Mouse (Mus musculus) mouse embryonic stem cell (cell line): ENCODE results near the gene Cenpp.
"Not testable (repeated sequence)": the region's sequence is repeated elsewhere in the genome, so short reads cannot be mapped to it uniquely, and the experiment has no call there.

Experiments
- in situ Hi-C, 2 experiments: fragments of 300-500 bp; cut with MboI; formaldehyde crosslinking; loops; 1 replicate in 1 of 2; 3 replicates in 1 of 2; pipeline ENCODE4 v1.14.3; 2019 to 2020; ENCODE audit warnings: low sequenced_read_pairs in 2 of 2, low pct_unique_long_range_greater_than_20kb in 1 of 2, mixed read lengths in 1 of 2; ENCODE audit not compliant: unreplicated experiment in 1 of 2

Cenpp gene

DNA sequence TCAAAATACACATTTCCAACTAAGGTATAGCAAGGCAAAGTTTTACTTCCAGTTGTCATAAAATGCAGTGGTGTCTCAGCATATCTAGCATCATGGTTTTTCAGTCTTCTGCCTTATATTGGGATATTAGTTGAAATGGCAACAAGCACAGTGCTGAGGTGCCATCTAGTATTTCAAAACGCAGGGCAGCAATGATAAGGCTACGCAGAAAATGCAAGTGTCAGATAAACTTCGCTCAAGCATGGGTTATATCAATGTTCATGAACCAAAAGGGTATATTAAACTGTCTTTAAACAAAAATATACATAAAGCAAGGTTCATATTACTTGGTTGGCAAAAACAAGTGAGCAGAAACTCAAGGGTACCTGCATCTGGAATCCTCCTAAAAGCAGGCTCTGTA, 35.6 kb downstream of the Cenpp start:
- in situ Hi-C loops: no loop called here

DNA sequence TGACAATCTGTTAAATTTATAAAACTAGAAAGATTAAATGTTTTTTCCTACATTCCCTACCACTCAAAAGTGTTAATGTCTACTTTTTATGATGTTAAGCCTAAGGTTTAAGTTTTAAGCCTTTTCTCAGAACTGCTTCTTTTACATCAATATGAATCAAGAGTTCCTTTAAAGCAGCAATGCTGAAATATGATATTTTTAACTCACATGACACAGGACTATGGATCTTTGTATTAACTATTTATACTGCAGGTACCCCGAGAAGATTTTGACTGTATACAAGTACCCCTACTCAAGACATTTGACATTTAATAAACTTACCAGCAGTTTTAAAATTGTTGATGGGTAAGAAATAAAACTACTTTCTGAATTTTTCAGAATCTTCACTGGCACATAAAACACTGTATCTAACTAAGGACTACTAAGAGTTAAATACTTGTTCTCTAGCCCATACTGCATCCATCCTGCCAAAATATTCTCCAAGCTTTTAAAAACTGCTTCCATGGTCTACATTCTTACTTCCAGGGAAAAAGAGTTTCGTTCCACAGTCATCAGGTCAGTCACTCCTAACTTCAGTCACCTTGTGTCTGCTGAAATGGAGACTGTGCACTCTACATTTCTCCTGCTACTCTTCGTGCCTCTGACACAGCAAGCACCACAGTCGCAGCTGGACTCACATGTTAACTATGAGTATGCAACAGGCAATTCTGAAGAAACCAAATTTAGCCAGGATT, 43.8 kb downstream of the Cenpp start:
- in situ Hi-C loops: no loop called here

DNA sequence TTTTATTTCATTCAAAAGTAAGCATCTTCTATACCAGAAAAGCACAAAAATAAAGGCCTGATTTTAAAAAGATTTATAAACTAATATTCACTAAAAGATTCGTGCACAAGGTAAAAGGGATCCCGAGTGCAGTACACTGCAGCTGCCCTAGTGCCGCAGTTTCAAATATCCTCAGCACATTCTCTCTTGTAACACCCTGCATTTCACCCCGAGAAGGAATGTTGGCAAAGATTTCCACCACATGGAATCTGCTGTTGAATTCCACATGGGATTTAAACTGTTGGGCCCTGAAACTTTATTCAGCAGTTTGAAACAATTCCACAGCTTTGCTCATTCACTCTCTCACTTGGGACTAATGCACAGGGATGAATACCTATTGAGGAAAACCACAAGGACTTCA, 44.9 kb downstream of the Cenpp start, which contains the start of gene Ogn:
TSS of gene Ogn (plus strand) at position 333 of the 400 bp plus-strand sequence.
- in situ Hi-C loops: no loop called here

DNA sequence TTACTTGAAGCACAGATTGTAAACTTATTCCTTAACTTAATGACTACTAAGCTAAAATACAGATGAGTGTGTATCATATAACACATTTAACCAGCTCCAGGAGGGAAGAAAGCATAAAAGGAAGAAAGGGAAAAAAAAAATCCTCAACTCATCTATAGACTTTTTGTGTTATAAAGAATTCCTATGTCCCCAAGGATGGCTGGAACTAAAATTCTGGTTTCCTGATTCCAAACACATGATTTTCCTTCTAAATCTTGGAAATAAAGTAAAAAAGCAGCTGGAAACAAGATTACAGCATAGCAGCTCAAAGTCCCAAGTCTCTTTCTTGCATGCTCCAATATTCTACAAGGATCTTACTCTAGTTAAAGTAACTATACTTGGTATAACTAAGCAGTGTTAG, 49.0 kb downstream of the Cenpp start:
- in situ Hi-C loops: no loop called here

DNA sequence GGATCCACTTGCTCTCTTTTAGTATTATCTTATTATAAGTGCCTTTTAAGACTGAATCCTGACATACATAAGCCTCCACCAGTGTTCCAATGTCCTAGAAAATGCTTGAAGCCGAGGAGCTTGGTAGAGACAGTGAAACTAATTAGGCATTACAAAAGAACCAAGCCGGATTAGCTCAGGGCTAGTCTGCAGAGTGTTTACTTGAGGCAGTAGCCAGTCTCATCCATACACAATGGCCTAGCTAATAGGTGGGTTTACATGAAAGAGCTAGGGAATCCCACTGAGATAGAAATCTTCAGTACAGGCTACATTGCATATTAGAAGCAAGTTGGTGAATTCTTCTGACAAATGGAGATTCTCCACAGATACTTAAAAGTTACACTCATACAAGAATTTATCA, 50.0 kb downstream of the Cenpp start:
- in situ Hi-C loops: not testable (repeated sequence)

DNA sequence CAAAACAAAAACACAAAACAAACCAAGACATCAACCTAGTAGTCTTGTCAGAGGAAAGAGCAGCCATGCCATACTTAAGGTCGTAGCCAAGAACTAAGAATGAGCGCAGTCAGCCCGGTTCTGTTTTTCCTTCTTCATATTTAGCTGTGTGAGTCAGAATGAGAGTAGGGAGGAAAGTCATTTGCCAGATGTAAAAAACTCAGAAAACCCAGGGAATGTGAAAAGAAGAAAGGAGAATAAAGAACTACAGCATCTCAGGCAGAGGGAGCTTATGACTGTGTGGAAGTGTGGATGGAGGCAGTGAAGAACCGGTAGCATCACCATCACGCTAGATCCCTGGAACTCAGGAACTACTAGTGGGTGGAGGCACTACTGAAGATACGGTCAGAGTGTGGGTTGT, 66.5 kb downstream of the Cenpp start:
- in situ Hi-C loops: no loop called here

DNA sequence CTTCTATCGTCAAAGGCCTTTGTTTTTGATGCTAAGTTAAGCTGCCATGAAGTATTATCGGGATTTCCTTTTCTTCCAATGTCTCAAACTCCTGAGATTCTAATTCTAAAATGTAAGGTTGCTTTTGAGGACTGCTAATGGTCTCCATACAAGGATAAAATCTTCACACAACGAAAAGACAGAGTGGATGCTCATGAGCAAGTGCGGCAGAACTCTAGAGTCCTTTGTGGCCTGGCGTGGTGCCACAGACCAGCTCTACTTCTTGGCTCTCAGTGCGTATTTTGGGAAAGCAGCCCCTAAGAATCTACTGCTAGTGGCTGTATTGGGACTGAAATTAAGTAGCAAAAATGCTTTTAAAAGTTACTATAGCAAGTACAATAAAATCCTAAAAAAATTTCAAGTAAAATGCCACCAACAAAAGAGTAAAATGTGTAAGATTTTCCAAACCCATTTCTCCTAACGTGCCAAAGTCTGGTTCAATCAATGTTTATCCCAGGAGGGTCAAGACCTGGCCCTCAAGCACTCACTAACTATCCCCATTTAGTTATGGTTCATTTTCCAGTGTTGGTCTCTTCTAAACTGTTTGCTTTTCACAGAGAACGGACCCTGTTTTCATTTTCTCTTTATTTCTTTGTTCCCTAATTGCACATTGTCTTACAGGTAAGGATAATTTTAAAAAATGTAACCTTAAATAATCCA, 68.1 kb downstream of the Cenpp start:
- in situ Hi-C loops: no loop called here

GRCm38 (mm10) chr13:49583859-49584258, 68.7 kb downstream of the Cenpp start:
- in situ Hi-C loops: no loop called here

DNA sequence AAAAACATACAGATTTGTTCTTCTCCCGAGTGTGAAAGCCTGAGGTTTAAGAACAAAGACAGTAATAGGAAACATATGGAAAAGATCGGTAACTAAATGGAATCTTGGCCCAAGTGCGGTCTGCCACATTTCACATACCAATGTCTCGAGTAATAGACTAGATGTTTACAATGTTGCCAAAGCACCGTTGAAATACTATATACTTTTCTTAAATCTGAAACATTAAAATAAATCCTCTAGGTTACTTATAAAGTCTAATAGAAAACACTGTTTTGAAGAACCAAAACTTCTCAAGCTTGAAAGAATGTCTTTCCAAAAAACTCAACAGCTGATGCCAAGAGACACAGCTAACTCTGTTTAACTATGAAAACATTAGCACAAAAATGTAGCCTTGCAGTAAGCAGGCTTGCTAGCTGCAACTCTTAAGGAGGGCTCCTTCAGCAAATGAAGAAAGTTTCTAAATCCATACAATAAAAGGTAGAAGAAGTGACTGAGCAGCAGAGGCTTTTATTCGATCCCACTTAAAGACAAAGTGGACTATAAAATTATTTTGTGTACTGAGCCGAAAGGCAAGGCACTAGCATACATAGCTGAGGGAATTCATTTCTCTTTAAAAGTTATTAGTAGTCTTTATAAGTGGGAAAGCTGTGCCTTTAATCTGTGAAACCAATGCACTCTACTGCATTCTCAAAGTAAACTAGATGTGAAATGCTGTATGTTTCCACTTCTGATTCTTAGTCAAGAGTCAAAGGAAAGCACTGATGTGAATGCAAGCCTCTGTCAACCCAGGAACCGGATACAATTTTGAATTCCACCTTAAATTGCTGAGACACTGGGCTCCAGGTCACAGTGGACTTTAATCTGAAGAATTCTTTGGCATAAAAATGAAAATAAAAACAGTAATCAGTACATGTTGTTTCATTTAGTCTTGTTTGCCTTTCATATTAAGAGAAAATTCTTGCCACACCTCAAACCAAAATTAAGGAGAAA, 70.7 kb downstream of the Cenpp start, which contains the start of gene Omd:
TSS of gene Omd (plus strand) at position 922 of the 990 bp plus-strand sequence.
- in situ Hi-C loops: no loop called here

DNA sequence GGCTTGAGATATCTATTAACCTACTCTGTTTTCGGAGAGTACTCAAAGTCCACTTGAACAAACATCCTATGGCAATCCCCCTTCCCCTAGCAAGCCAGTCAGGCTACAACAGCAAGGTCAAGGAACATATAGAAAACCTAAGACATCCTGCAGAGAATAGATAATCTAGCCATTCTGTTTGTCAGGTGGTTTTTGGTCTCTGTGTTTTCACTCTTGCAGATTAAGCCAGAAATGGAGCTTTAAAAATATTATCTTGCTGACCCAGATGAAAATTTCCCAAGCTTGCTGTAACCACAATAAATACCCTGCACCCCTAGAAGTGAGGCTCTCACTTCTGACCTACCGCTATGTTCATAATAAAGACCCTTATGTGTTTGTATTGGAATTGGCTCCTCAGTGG, 81.2 kb downstream of the Cenpp start:
- in situ Hi-C loops: no loop called here

DNA sequence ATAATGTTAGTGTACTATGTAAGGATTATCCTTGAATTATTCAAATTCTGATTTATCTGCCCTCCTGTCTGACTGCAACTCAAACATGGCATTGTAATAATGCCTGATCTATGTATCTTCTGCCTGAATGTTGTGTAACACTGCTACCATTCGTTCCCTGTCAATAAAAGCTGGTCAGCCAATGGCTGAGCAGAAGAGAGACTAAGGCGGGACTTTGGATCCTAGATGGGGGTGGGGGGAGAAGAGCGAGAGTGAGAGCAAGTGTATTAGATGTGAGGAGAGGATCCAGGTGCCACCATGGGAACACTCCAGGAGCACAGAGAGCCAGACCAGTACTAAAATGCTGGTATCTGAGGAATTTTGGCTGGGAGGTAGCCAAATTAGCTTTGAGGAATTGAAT, 82.2 kb downstream of the Cenpp start:
- in situ Hi-C loops: no loop called here

DNA sequence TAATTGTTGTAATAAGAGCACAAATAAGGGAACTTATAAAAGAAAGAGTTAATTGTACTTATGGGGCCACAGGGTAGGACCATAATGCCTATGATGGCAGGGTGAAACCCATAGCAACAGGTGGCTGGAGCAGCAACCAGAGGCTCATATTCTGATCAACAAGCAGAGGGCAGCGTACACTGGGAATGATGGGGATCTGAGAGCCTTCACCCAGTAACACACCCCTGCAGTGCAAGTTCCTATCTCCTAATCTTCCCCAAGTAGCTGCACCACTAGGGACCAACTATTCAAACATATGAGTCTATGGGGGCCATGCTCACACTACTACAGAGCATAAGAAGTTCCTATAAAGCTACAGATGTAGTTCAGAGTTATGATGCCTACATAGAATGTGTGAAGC, 88.2 kb downstream of the Cenpp start:
- in situ Hi-C loops: no loop called here

DNA sequence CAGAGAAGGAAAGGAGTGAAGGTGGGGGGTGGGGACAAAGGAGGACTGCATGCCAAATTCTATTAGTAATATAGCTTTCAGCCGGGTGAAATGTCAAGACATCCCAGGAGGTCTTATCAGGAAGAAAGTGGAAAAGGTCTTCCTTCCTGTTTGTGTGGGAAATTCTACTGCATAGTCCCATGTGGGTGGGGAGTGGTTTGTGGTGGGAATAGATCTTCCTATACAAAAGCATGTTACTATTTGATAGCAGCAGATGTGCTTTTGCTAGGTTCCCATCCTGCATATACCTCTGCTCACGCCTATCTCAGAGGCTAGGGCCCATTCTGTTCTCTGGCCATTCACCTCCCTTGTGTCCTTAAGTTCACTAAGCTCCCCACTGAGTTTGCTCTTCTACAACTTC, 91.7 kb downstream of the Cenpp start:
- in situ Hi-C loops: no loop called here

DNA sequence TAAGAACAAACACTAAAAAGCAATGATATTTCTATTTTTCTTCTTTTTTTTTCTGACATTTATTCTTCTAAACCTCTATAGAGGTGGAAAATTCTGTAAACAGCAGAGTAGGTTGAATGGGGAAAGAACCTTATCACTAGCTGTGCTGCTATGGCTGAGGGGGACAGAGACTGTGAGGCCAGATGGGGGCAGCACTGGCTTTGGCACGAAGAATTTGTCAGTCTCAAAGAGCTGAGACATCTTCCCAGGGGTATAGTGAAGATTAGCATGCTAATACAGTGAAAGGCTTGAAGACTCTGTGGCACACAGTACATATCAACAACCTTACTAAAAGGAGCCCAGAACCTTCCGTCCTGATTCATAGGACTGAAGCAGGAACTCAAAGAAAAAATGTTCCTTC, 93.4 kb downstream of the Cenpp start:
- in situ Hi-C loops: no loop called here

DNA sequence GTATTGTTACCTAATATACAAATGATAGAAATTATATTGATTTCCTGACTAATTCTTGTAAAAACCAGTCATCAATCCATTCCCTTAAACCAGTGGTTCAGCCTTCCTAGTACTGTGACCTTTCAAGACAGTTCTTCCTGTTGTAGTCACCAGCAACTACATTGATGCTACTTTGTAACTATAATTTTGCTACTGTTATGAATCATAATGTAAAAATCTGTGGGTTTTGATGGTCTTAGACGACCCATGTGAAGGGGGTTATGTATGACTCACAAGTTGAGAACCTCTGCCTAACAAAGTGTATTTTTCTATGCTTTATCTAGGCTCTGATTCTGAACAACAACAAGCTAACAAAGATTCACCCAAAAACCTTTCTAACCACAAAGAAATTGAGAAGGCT, 95.7 kb downstream of the Cenpp start:
- in situ Hi-C loops: no loop called here

GRCm38 (mm10) chr13:49556203-49556602, 96.4 kb downstream of the Cenpp start:
- in situ Hi-C loops: no loop called here

DNA sequence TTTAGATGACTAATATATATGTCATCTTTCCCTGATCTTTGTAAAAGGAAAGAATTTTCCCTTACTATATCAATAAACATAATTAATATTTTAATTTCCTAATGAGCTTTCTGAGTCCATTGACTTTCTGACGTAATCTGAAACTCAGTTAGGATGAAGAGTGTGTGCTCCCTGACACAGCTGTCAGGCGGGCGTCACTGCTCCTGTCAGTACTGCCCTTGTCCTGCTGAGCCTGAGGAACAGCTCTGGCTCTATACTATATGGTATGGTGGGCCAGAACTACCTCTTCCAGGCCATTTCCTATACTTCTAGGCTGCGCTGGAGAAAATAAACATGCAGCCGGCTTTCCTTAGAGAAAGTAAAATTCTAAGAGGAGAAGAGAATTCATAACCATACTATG, 98.1 kb downstream of the Cenpp start:
- in situ Hi-C loops: no loop called here

DNA sequence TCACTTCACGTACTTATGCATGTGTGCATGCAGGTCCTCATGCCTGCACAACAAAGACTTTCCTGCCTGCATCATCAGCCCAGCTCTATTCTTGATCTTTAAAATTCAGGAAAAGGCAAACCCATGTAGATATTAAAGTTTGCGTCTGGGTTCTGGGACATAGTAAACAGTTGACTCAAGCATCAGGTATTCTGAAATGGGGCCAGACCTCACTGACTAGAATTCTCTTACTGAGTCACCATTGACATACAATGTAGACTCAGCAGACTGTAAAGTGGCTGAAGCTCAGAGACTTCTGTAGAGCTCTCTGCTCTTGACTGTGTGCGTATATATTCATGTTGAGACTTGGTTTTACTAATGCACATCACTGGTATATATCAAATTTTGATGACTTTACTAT, 103.0 kb downstream of the Cenpp start:
- in situ Hi-C loops: no loop called here

DNA sequence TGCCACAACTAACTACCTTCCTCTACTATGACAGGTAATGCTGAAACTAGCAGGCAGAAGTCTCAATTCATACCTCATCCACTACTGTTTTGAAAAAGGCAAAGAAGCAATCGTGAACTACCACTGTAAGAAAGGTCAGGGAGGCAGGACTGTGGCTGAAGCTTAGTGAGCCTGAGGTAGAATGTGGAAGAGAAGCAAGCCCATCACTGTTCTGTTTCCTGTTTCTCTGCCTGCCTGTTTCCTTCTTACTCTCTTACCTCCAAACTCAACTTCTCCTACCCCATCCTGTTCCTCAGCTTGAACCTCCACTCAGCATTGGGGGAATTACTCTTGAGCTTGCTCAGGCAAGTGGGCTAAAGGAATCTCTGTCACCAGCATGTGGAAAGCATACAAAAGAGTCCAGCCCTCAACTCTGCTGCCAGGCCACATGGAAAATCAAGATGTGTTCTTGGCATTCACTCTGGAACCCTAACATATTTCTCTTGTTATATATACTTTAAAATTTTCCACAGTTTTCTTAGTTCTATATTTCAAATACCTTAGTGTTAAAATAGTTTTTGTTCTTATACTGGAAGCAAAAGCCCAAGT, 104.9 kb downstream of the Cenpp start:
- in situ Hi-C loops: no loop called here
